Mouse (Mus musculus) liver, adult 2 months (tissue): ENCODE results near the gene Gm45799.

Source experiments
- CTCF ChIP-seq: fragments of 200-500 bp; IDR thresholded peaks from 2 replicates; pipeline ENCODE4 v1.5.1; 2011; ENCODE audit warnings: low read depth, low read length, control low read depth
- POLR2A ChIP-seq: fragments of 200-500 bp; IDR thresholded peaks from 2 replicates; pipeline ENCODE4 v1.6.1; 2011; ENCODE audit warnings: low read length, control low read depth; ENCODE audit not compliant: insufficient read depth; ENCODE audit errors: extremely low read depth

DNA sequence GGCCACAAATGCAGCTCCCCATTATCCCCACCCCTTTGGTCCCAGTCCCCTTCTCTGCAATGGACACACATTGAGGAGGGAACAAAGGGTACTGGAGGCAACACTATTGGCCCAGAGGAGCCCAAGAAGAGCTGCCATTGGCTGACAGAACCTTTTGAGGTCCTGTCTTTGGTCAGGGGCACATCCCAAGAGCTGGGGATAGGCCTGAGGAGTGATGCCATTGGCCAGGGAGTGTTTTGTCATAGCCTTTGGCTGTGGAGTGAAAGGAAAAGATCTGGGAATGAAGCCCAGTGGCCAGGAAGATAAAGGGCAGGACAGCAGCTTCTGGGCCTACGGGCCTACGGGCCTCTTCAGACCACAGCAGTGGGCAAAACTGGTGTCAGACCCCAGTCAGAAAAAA lies 4.6 kb upstream of the Gm45799 start:
- TF ChIP-seq CTCF, result no peak
- TF ChIP-seq POLR2A, result no peak
